Mouse (Mus musculus) granulocyte monocyte progenitor cell, adult 5-6 weeks (primary cell): ENCODE measurements around the gene Asmt. TPM values are rescaled to one million over a fixed set of nuclear protein-coding genes. Genes with fewer than 3 reads are reported as not detected.

Experiments
- ATAC-seq: replicated peaks from 2 replicates; pipeline ENCODE4 v1.8.0; 2016; ENCODE audit warnings: mild to moderate bottlenecking, moderate TSS enrichment, inconsistent platforms; ENCODE audit not compliant: poor library complexity, severe bottlenecking
- total RNA-seq, 2 experiments: library from RNA; stranded (forward) in 1 of 2; stranded (reverse) in 1 of 2; fragments of 200-712, 200-1000 nt in 1 of 2; fragments of >200 nt in 1 of 2; fragmentation: Nextera tagmentation in 1 of 2; gene quantifications; 2 replicates each; pipeline ENCODE4 v1.2.3; 2014 to 2017

The Asmt gene
- not detected in 2 replicates for total RNA-seq (2014; fragmentation: Nextera tagmentation)
- total RNA-seq (2017) = not detected in 2 replicates

- ATAC-seq = no peak
These were observed at the start of gene Asmt for GRCm38 (mm10) chrX:170672594-170673092. Gene Asmt, plus strand, starts transcription at chrX:170672644.

GRCm38 (mm10) chrX:170673233-170673951 lies 948 bp downstream of the Asmt start:
- peak; percentile 29; the same call in 1 of the 2 replicates for ATAC-seq

- peak; percentile 30 for ATAC-seq
These were observed 1.9 kb downstream of the Asmt start for GRCm38 (mm10) chrX:170674229-170674771.

GRCm38 (mm10) chrX:170674885-170675876 lies 2.7 kb downstream of the Asmt start:
- ATAC-seq = peak; percentile 47

- ATAC-seq = peak; percentile 24
These were observed 3.6 kb downstream of the Asmt start for GRCm38 (mm10) chrX:170675923-170676605.

GRCm38 (mm10) chrX:170676606-170677239 lies 4.3 kb downstream of the Asmt start:
- no peak for ATAC-seq

- no peak for ATAC-seq
These were observed 4.8 kb downstream of the Asmt start for GRCm38 (mm10) chrX:170677266-170677665.

GRCm38 (mm10) chrX:170677680-170678079 lies 5.2 kb downstream of the Asmt start:
- no peak for ATAC-seq
